Mouse (Mus musculus): ENCODE data around the gene Gramd4. TPM values are rescaled to one million over a fixed set of nuclear protein-coding genes. Genes with fewer than 3 reads are reported as not detected.
"Not testable (repeated sequence)": the region's sequence is repeated elsewhere in the genome, so short reads cannot be mapped to it uniquely, and the experiment has no call there.

Gene Gramd4
- polyA plus RNA-seq, 1 experiment from 2014 or later: 8.9 TPM

GRCm38 (mm10) chr15:86150593-86150992, 93.1 kb downstream of the Gramd4 start:
- Histone ChIP-seq H3K36me3 (ENCODE audit: control insufficient read depth, insufficient read depth, low read length) (no peaks in the 10 kb centered on the region), H3K4me2 (no peak overlapping the region), H3K27me3 (ENCODE audit: control insufficient read depth, insufficient read depth, low read length) (no peaks in the 10 kb centered on the region), H3K9ac (ENCODE audit: low read length) (no peak overlapping the region), H3K4me1 (ENCODE audit: control insufficient read depth, insufficient read depth, low read length) (no peaks in the 10 kb centered on the region), H3K4me3 (ENCODE audit: low read depth, low read length) (no peak overlapping the region), H3K27ac (ENCODE audit: low read depth, low read length) (no peak overlapping the region), H3K9me3 (ENCODE audit: control insufficient read depth, low read length) (no peaks in the 10 kb centered on the region)
- ATAC-seq (ENCODE audit: low FRiP score) (no peak), DNase-seq (ENCODE audit: low spot score, missing footprints) (no peak)
- WGBS: 63% methylated on average over 4 of the region's 4 CpGs

GRCm38 (mm10) chr15:86153481-86153960, 96.0 kb downstream of the Gramd4 start:
- 90% methylated on average over 12 of the region's 12 CpGs for WGBS
- Histone ChIP-seq H3K4me1 (ENCODE audit: control insufficient read depth, insufficient read depth, low read length) (no peaks in the 10 kb centered on the region), H3K9ac (ENCODE audit: low read length) (no peak overlapping the region), H3K27me3 (ENCODE audit: control insufficient read depth, insufficient read depth, low read length) (no peaks in the 10 kb centered on the region), H3K4me2 (no peak overlapping the region), H3K4me3 (ENCODE audit: low read depth, low read length) (no peak overlapping the region), H3K27ac (ENCODE audit: low read depth, low read length) (no peak overlapping the region), H3K9me3 (ENCODE audit: control insufficient read depth, low read length) (no peaks in the 10 kb centered on the region), H3K36me3 (ENCODE audit: control insufficient read depth, insufficient read depth, low read length) (no peaks in the 10 kb centered on the region)
- DNase-seq (ENCODE audit: low spot score, missing footprints): no peak
- ATAC-seq (ENCODE audit: low FRiP score): no peak

- DNase-seq (ENCODE audit: low spot score, missing footprints): no peak
- Histone ChIP-seq H3K27me3 (ENCODE audit: control insufficient read depth, insufficient read depth, low read length) (no peaks in the 10 kb centered on the region), H3K9me3 (ENCODE audit: control insufficient read depth, low read length) (no peaks in the 10 kb centered on the region), H3K4me3 (ENCODE audit: low read depth, low read length) (no peak overlapping the region), H3K4me2 (no peak overlapping the region), H3K4me1 (ENCODE audit: control insufficient read depth, insufficient read depth, low read length) (no peaks in the 10 kb centered on the region), H3K36me3 (ENCODE audit: control insufficient read depth, insufficient read depth, low read length) (no peaks in the 10 kb centered on the region; the same call in 1 of the 2 replicates), H3K27ac (ENCODE audit: low read depth, low read length) (no peak overlapping the region), H3K9ac (ENCODE audit: low read length) (no peak overlapping the region)
- 79% methylated on average over 5 of the region's 5 CpGs for WGBS
- no peak for ATAC-seq (ENCODE audit: low FRiP score)
Measured at GRCm38 (mm10) chr15:86156492-86156891, 99.0 kb downstream of the Gramd4 start.

GRCm38 (mm10) chr15:86159093-86159492, 101.6 kb downstream of the Gramd4 start:
- Histone ChIP-seq H3K27me3 (ENCODE audit: control insufficient read depth, insufficient read depth, low read length) (no peaks in the 10 kb centered on the region), H3K4me1 (ENCODE audit: control insufficient read depth, insufficient read depth, low read length) (no peaks in the 10 kb centered on the region), H3K4me2 (no peak overlapping the region), H3K9me3 (ENCODE audit: control insufficient read depth, low read length) (no peaks in the 10 kb centered on the region), H3K36me3 (ENCODE audit: control insufficient read depth, insufficient read depth, low read length) (peaks cover 3% of the 10 kb centered on the region; the same call in 1 of the 2 replicates), H3K4me3 (ENCODE audit: low read depth, low read length) (no peak overlapping the region), H3K27ac (ENCODE audit: low read depth, low read length) (no peak overlapping the region), H3K9ac (ENCODE audit: low read length) (no peak overlapping the region)
- DNase-seq (ENCODE audit: low spot score, missing footprints) (no peak), ATAC-seq (ENCODE audit: low FRiP score) (no peak)
- 90% methylated on average over 16 of the region's 16 CpGs for WGBS

GRCm38 (mm10) chr15:86159719-86160118, 102.2 kb downstream of the Gramd4 start:
- WGBS: 90% methylated on average over 5 of the region's 5 CpGs
- ATAC-seq (ENCODE audit: low FRiP score) (no peak), DNase-seq (ENCODE audit: low spot score, missing footprints) (no peak)

GRCm38 (mm10) chr15:86160906-86161305, 103.4 kb downstream of the Gramd4 start:
- Histone ChIP-seq H3K4me1 (ENCODE audit: control insufficient read depth, insufficient read depth, low read length) (no peaks in the 10 kb centered on the region), H3K9ac (ENCODE audit: low read length) (no peak overlapping the region), H3K36me3 (ENCODE audit: control insufficient read depth, insufficient read depth, low read length) (peaks cover 3% of the 10 kb centered on the region; the same call in 1 of the 2 replicates), H3K4me2 (no peak overlapping the region), H3K9me3 (ENCODE audit: control insufficient read depth, low read length) (no peaks in the 10 kb centered on the region), H3K27me3 (ENCODE audit: control insufficient read depth, insufficient read depth, low read length) (no peaks in the 10 kb centered on the region), H3K4me3 (ENCODE audit: low read depth, low read length) (no peak overlapping the region), H3K27ac (ENCODE audit: low read depth, low read length) (no peak overlapping the region)
- ATAC-seq (ENCODE audit: low FRiP score): no peak
- 79% methylated on average over 10 of the region's 10 CpGs for WGBS
- no peak for DNase-seq (ENCODE audit: low spot score, missing footprints)

More at GRCm38 (mm10) chr15:86159719-86160118, 102.2 kb downstream of the Gramd4 start:
- no peak overlapping the region for H3K4me3 ChIP-seq (ENCODE audit: low read depth, low read length)
- H3K9ac ChIP-seq (ENCODE audit: low read length): no peak overlapping the region
- H3K9me3 ChIP-seq (ENCODE audit: control insufficient read depth, low read length): no peaks in the 10 kb centered on the region
- H3K4me2 ChIP-seq: no peak overlapping the region
- no peaks in the 10 kb centered on the region for H3K27me3 ChIP-seq (ENCODE audit: control insufficient read depth, insufficient read depth, low read length)
- H3K36me3 ChIP-seq (ENCODE audit: control insufficient read depth, insufficient read depth, low read length): peaks cover 3% of the 10 kb centered on the region; the same call in 1 of the 2 replicates
- no peaks in the 10 kb centered on the region for H3K4me1 ChIP-seq (ENCODE audit: control insufficient read depth, insufficient read depth, low read length)
- no peak overlapping the region for H3K27ac ChIP-seq (ENCODE audit: low read depth, low read length)

GRCm38 (mm10) chr15:86161800-86162199, 104.3 kb downstream of the Gramd4 start:
- H3K36me3 ChIP-seq (ENCODE audit: control insufficient read depth, insufficient read depth, low read length); H3K9me3 ChIP-seq (ENCODE audit: control insufficient read depth, low read length); DNase-seq (ENCODE audit: low spot score, missing footprints); H3K4me3 ChIP-seq (ENCODE audit: low read depth, low read length); ATAC-seq (ENCODE audit: low FRiP score); H3K9ac ChIP-seq (ENCODE audit: low read length); H3K4me2 ChIP-seq; H3K4me1 ChIP-seq (ENCODE audit: control insufficient read depth, insufficient read depth, low read length); H3K27me3 ChIP-seq (ENCODE audit: control insufficient read depth, insufficient read depth, low read length); H3K27ac ChIP-seq (ENCODE audit: low read depth, low read length): not testable (repeated sequence)
- 97% methylated on average over 3 of the region's 3 CpGs for WGBS

GRCm38 (mm10) chr15:86164718-86165345, 107.3 kb downstream of the Gramd4 start:
- ATAC-seq (ENCODE audit: low FRiP score) (no peak), DNase-seq (ENCODE audit: low spot score, missing footprints) (no peak)
- H3K4me2 ChIP-seq: no peak overlapping the region
- no peak overlapping the region for H3K9ac ChIP-seq (ENCODE audit: low read length)
- H3K4me3 ChIP-seq (ENCODE audit: low read depth, low read length): no peak overlapping the region
- 80% methylated on average over 21 of the region's 21 CpGs for WGBS
- H3K9me3 ChIP-seq (ENCODE audit: control insufficient read depth, low read length): no peaks in the 10 kb centered on the region
- no peak overlapping the region for H3K27ac ChIP-seq (ENCODE audit: low read depth, low read length)
- H3K4me1 ChIP-seq (ENCODE audit: control insufficient read depth, insufficient read depth, low read length): peaks cover 10% of the 10 kb centered on the region; the same call in 1 of the 2 replicates
- H3K27me3 ChIP-seq (ENCODE audit: control insufficient read depth, insufficient read depth, low read length): no peaks in the 10 kb centered on the region
- peaks cover 3% of the 10 kb centered on the region; the same call in 1 of the 2 replicates for H3K36me3 ChIP-seq (ENCODE audit: control insufficient read depth, insufficient read depth, low read length)

GRCm38 (mm10) chr15:86165811-86166590, 108.5 kb downstream of the Gramd4 start:
- no peaks in the 10 kb centered on the region for H3K9me3 ChIP-seq (ENCODE audit: control insufficient read depth, low read length)
- DNase-seq (ENCODE audit: low spot score, missing footprints) (no peak), ATAC-seq (ENCODE audit: low FRiP score) (no peak)
- peaks cover 3% of the 10 kb centered on the region; the same call in 1 of the 2 replicates for H3K36me3 ChIP-seq (ENCODE audit: control insufficient read depth, insufficient read depth, low read length)
- H3K9ac ChIP-seq (ENCODE audit: low read length): no peak overlapping the region
- H3K4me1 ChIP-seq (ENCODE audit: control insufficient read depth, insufficient read depth, low read length): peaks cover 10% of the 10 kb centered on the region; the same call in 1 of the 2 replicates
- H3K27ac ChIP-seq (ENCODE audit: low read depth, low read length): no peak overlapping the region
- WGBS: 87% methylated on average over 24 of the region's 24 CpGs
- no peaks in the 10 kb centered on the region for H3K27me3 ChIP-seq (ENCODE audit: control insufficient read depth, insufficient read depth, low read length)
- no peak overlapping the region for H3K4me2 ChIP-seq
- no peak overlapping the region for H3K4me3 ChIP-seq (ENCODE audit: low read depth, low read length)

Data from midbrain, embryonic 11.5 days (tissue).